Mouse (Mus musculus): ENCODE measurements around the gene Etnk2. TPM values are rescaled to one million over a fixed set of nuclear protein-coding genes. Genes with fewer than 3 reads are reported as not detected.

Etnk2 gene
- polyA plus RNA-seq, 1 experiment = 12.1 TPM

- no peak for DNase-seq (ENCODE audit: low read depth)
- TF ChIP-seq CTCF (IDR thresholded peaks at IDR 0.05; ENCODE audit: borderline replicate concordance, extremely low read depth, insufficient read depth, insufficient read length) (no peak), POLR2A (IDR thresholded peaks at IDR 0.05; ENCODE audit: borderline replicate concordance, extremely low read depth, insufficient read depth, insufficient read length, poor library complexity, severe bottlenecking) (no peak)
These were observed 57.1 kb downstream of the Etnk2 start for GRCm38 (mm10) chr1:133420491-133420890.

- no peak for DNase-seq (ENCODE audit: low read depth)
- TF ChIP-seq CTCF (IDR thresholded peaks at IDR 0.05; ENCODE audit: borderline replicate concordance, extremely low read depth, insufficient read depth, insufficient read length) (no peak), POLR2A (IDR thresholded peaks at IDR 0.05; ENCODE audit: borderline replicate concordance, extremely low read depth, insufficient read depth, insufficient read length, poor library complexity, severe bottlenecking) (no peak)
These were observed 57.7 kb downstream of the Etnk2 start for GRCm38 (mm10) chr1:133421061-133421460.

- no peak for DNase-seq (ENCODE audit: low read depth)
- TF ChIP-seq CTCF (IDR thresholded peaks at IDR 0.05; ENCODE audit: borderline replicate concordance, extremely low read depth, insufficient read depth, insufficient read length) (no peak), POLR2A (IDR thresholded peaks at IDR 0.05; ENCODE audit: borderline replicate concordance, extremely low read depth, insufficient read depth, insufficient read length, poor library complexity, severe bottlenecking) (no peak)
These were observed 58.7 kb downstream of the Etnk2 start for GRCm38 (mm10) chr1:133421975-133422570.

GRCm38 (mm10) chr1:133422615-133423161, 59.3 kb downstream of the Etnk2 start:
- peak; percentile 75 for DNase-seq (ENCODE audit: low read depth)
- no peak for TF ChIP-seq POLR2A (IDR thresholded peaks at IDR 0.05; ENCODE audit: borderline replicate concordance, extremely low read depth, insufficient read depth, insufficient read length, poor library complexity, severe bottlenecking)
- no peak for TF ChIP-seq CTCF (IDR thresholded peaks at IDR 0.05; ENCODE audit: borderline replicate concordance, extremely low read depth, insufficient read depth, insufficient read length)

GRCm38 (mm10) chr1:133423166-133423542, 59.8 kb downstream of the Etnk2 start:
- TF ChIP-seq CTCF (IDR thresholded peaks at IDR 0.05; ENCODE audit: borderline replicate concordance, extremely low read depth, insufficient read depth, insufficient read length) (no peak), POLR2A (IDR thresholded peaks at IDR 0.05; ENCODE audit: borderline replicate concordance, extremely low read depth, insufficient read depth, insufficient read length, poor library complexity, severe bottlenecking) (no peak)
- DNase-seq (ENCODE audit: low read depth) = no peak

- peak; percentile 88 for DNase-seq (ENCODE audit: low read depth)
- TF ChIP-seq POLR2A (IDR thresholded peaks at IDR 0.05; ENCODE audit: borderline replicate concordance, extremely low read depth, insufficient read depth, insufficient read length, poor library complexity, severe bottlenecking) = peak; percentile 50; the same call in 1 of the 2 replicates
- no peak for TF ChIP-seq CTCF (IDR thresholded peaks at IDR 0.05; ENCODE audit: borderline replicate concordance, extremely low read depth, insufficient read depth, insufficient read length)
These were observed 60.4 kb downstream of the Etnk2 start, which contains the start of gene Sox13 for GRCm38 (mm10) chr1:133423543-133424480. Gene Sox13 (minus strand): TSS chr1:133424377.

GRCm38 (mm10) chr1:133424547-133425140, 61.3 kb downstream of the Etnk2 start:
- no peak for DNase-seq (ENCODE audit: low read depth)
- no peak for TF ChIP-seq POLR2A (IDR thresholded peaks at IDR 0.05; ENCODE audit: borderline replicate concordance, extremely low read depth, insufficient read depth, insufficient read length, poor library complexity, severe bottlenecking)
- no peak for TF ChIP-seq CTCF (IDR thresholded peaks at IDR 0.05; ENCODE audit: borderline replicate concordance, extremely low read depth, insufficient read depth, insufficient read length)

Other genes with a start within 250 kb of the Etnk2 start
- 25.9 and 31.3 TPM in 2 replicates for gene Ppp1r15b, start 232.4 kb upstream of the Etnk2 start, polyA plus RNA-seq (2012; rRNA removed)
- 51.4 and 78.3 TPM in 2 replicates for gene Plekha6, start 199.4 kb upstream of the Etnk2 start, polyA plus RNA-seq (2012; rRNA removed)
- 0.04 TPM in 1 of 2 replicates, not detected in the other for gene Golt1a, start 53.8 kb upstream of the Etnk2 start, polyA plus RNA-seq (2012; rRNA removed)
- gene Kiss1, start 41.7 kb upstream of the Etnk2 start, polyA plus RNA-seq (2012; rRNA removed) = not detected in 2 replicates
- gene Ren1, start 13.1 kb upstream of the Etnk2 start, polyA plus RNA-seq (2012; rRNA removed) = 1.7 and 4.5 TPM in 2 replicates
- 34.2 and 37.6 TPM in 2 replicates for gene Sox13, start 60.8 kb downstream of the Etnk2 start, polyA plus RNA-seq (2012; rRNA removed)
- gene Snrpe, start 246.7 kb downstream of the Etnk2 start, polyA plus RNA-seq (2012; rRNA removed) = 333 and 429 TPM in 2 replicates

All from brain, embryonic 14.5 days (tissue).